Mouse (Mus musculus) embryonic facial prominence, embryonic 14.5 days (tissue): ENCODE data around the gene Gstt4. TPM values are rescaled to one million over a fixed set of nuclear protein-coding genes. Genes with fewer than 3 reads are reported as not detected.

Experiments used
- ATAC-seq: fragments of 200-750 bp; cut with Nextera tagmentation; 2 replicates; pipeline ENCODE4 v1.8.0; 2017; ENCODE audit warnings: low read depth, moderate number of reproducible peaks, moderate TSS enrichment
- DNase-seq: peaks from one replicate; pipeline ENCODE4 v3.0.0-alpha.2; 2015; ENCODE audit warnings: low spot score
- H3K27ac ChIP-seq: fragments of 300-500 bp; sonication (generic); replicated peaks from 2 replicates; pipeline ENCODE4 v1.5.1; 2014; ENCODE audit warnings: low read depth, mild to moderate bottlenecking, low read length, moderate library complexity
- H3K27me3 ChIP-seq: fragments of 300-500 bp; sonication (generic); replicated peaks from 2 replicates; pipeline ENCODE4 v1.6.1; 2014; ENCODE audit warnings: low read length; ENCODE audit not compliant: control insufficient read depth, insufficient read depth
- H3K36me3 ChIP-seq: fragments of 300-500 bp; sonication (generic); 2 replicates; pipeline ENCODE4 v1.6.1; 2014; ENCODE audit warnings: low read length, mixed read lengths; ENCODE audit not compliant: control insufficient read depth, insufficient read depth
- H3K4me1 ChIP-seq: fragments of 300-500 bp; sonication (generic); 2 replicates; pipeline ENCODE4 v1.6.1; 2014; ENCODE audit warnings: antibody characterized with exemption, low read length; ENCODE audit not compliant: control insufficient read depth, insufficient read depth
- H3K4me2 ChIP-seq: fragments of 300-500 bp; sonication (generic); 2 replicates; pipeline ENCODE4 v1.6.1; 2014; ENCODE audit warnings: low read depth, mild to moderate bottlenecking, low read length, moderate library complexity, mixed read lengths
- H3K4me3 ChIP-seq: fragments of 300-500 bp; sonication (generic); 2 replicates; pipeline ENCODE4 v1.5.1; 2014; ENCODE audit warnings: low read depth, mild to moderate bottlenecking, low read length
- H3K9ac ChIP-seq: fragments of 300-500 bp; sonication (generic); 2 replicates; pipeline ENCODE4 v1.6.1; 2014; ENCODE audit warnings: low read depth, mild to moderate bottlenecking, low read length, moderate library complexity, mixed read lengths
- H3K9me3 ChIP-seq: fragments of 300-500 bp; sonication (generic); 2 replicates; pipeline ENCODE4 v1.6.1; 2016; ENCODE audit warnings: low read length; ENCODE audit not compliant: control insufficient read depth
- WGBS: fragments of 180-500 bp; shearing (Covaris S2); extraction: QIAGEN DNeasy Blood & Tissue Kit; methylation state at CpG from one replicate; pipeline ENCODE4 v1.1.7; 2014; 5-methylcytosine and 5-hydroxymethylcytosine counted together
- polyA plus RNA-seq: library from polyadenylated mRNA; unstranded; fragments of >200 nt; fragmentation: Nextera tagmentation; extraction: Ambion mirVana; gene quantifications from 2 replicates; pipeline ENCODE4 v1.2.1, GENCODE M21; 2014

Gstt4 gene
- polyA plus RNA-seq, 1 experiment from 2014 or later = not detected

DNA sequence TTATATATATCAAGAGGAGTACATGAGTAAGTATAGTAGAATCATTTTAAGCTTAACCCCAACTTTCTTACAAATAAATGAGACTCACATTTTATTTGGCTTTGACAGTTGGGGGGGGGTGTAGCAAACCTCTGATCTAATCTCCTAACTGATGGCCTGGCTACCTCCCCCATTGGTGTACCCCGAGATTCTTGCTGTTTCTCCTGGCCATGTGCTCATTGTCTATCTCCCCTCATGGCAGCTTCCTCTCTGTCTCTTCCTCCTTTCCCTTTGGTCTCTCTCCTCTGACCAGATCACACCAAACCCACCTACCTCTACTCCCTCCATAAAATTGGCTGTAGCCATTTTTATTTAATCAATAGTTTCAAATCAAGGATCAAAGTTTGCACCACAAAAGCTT is 1.4 kb upstream of the Gstt4 start:
- DNase-seq (no peak), ATAC-seq (no peak)
- no peak overlapping the region for H3K9ac ChIP-seq
- no peak overlapping the region for H3K27ac ChIP-seq
- no peak overlapping the region for H3K4me2 ChIP-seq
- no peaks in the 10 kb centered on the region for H3K4me1 ChIP-seq
- no peaks in the 10 kb centered on the region for H3K27me3 ChIP-seq
- H3K4me3 ChIP-seq = no peak overlapping the region
- no peaks in the 10 kb centered on the region; the same call in 1 of the 2 replicates for H3K9me3 ChIP-seq
- H3K36me3 ChIP-seq = no peaks in the 10 kb centered on the region
- 93% methylated on average over 1 of the region's 1 CpGs for WGBS

- no peaks in the 10 kb centered on the region for H3K4me1 ChIP-seq
- no peak overlapping the region for H3K4me3 ChIP-seq
- H3K9ac ChIP-seq = no peak overlapping the region
- H3K4me2 ChIP-seq = no peak overlapping the region
- H3K27me3 ChIP-seq = no peaks in the 10 kb centered on the region
- 75% methylated on average over 5 of the region's 5 CpGs for WGBS
- H3K36me3 ChIP-seq = no peaks in the 10 kb centered on the region
- DNase-seq = no peak
- no peak overlapping the region for H3K27ac ChIP-seq
- no peaks in the 10 kb centered on the region; the same call in 1 of the 2 replicates for H3K9me3 ChIP-seq
- no peak for ATAC-seq
These were observed 2.5 kb downstream of the Gstt4 start for GRCm38 (mm10) chr10:75819882-75820281.

DNA sequence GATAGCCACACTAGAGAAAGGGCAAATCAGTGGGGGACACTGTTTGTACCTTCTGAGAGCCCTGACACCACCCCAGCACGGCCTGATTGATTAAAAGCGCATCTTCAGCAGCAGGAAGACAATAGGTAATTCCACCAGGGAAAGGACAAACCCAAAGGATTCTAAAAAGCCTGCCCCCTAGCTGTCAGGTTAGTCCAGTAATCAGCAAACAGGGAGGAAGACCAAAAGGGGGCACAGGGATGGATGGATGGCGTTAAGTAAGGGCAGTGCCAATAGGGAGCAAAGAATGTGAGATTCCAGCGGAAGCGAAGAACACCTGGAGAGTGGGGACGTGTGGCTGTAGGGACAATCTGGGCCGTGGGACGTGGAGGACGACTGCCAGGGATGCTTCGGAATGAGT is 3.7 kb downstream of the Gstt4 start:
- Histone ChIP-seq H3K9me3 (no peaks in the 10 kb centered on the region; the same call in 1 of the 2 replicates), H3K9ac (no peak overlapping the region), H3K36me3 (no peaks in the 10 kb centered on the region), H3K4me2 (no peak overlapping the region), H3K4me3 (no peak overlapping the region), H3K27ac (no peak overlapping the region), H3K4me1 (no peaks in the 10 kb centered on the region), H3K27me3 (no peaks in the 10 kb centered on the region)
- ATAC-seq = no peak
- DNase-seq = no peak
- 58% methylated on average over 10 of the region's 10 CpGs for WGBS

- ATAC-seq (no peak), DNase-seq (no peak)
- Histone ChIP-seq H3K4me1 (no peaks in the 10 kb centered on the region), H3K9me3 (no peaks in the 10 kb centered on the region), H3K36me3 (no peaks in the 10 kb centered on the region), H3K27ac (no peak overlapping the region), H3K9ac (no peak overlapping the region), H3K27me3 (no peaks in the 10 kb centered on the region), H3K4me2 (no peak overlapping the region), H3K4me3 (no peak overlapping the region)
- WGBS = 78% methylated on average over 2 of the region's 2 CpGs
These were observed 18.1 kb downstream of the Gstt4 start for GRCm38 (mm10) chr10:75804217-75804616.

GRCm38 (mm10) chr10:75798176-75798696 is 24.1 kb downstream of the Gstt4 start, which contains the start of gene Gstt1:
Gstt1 (minus strand) TSS chr10:75798584.
- H3K4me3 ChIP-seq = peak within 1 kb of the TSS; percentile 44
- H3K4me2 ChIP-seq = peak within 1 kb of the TSS; percentile 72
- ATAC-seq (peak; percentile 44; the same call in 1 of the 2 replicates), DNase-seq (peak; percentile 55)
- peaks cover 10% of the 10 kb centered on the region for H3K4me1 ChIP-seq
- no peaks in the 10 kb centered on the region for H3K9me3 ChIP-seq
- under 1% methylated on average over 16 of the region's 18 CpGs for WGBS
- H3K9ac ChIP-seq = peak within 1 kb of the TSS; percentile 57
- no peaks in the 10 kb centered on the region for H3K27me3 ChIP-seq
- H3K36me3 ChIP-seq = no peaks in the 10 kb centered on the region
- H3K27ac ChIP-seq = peak within 1 kb of the TSS; percentile 28; the same call in 1 of the 2 replicates

DNA sequence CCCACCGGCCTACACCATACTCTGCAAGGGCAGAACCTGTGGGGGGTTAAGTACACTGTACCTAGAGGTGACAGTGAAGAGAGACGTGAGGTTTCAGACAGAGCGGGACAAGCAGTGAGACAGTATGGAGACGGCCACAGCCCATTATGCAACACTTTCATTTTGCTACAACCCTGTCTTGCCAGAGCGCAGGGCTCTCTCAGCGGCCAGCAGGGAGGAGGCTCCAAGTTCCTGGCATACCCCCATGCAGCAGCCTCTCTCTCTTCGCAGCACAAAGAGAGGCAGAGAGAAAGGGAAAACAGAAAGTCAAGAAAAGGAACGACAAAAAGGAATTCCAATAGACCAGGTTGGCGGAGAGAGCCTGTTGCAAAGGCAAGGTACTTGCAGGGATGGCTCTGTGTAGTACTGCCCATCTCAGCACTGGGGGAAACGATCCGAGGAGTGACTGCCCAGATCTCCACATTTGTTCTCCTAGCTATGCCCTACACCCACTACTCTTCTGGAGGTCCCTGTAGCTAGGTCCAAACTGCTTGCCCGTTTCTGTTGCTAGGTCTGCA is 24.6 kb downstream of the Gstt4 start:
- Histone ChIP-seq H3K36me3 (no peaks in the 10 kb centered on the region), H3K4me2 (peak overlapping the region; percentile 72), H3K4me3 (peak overlapping the region; percentile 44), H3K27ac (peak overlapping the region; percentile 28; the same call in 1 of the 2 replicates), H3K4me1 (peaks cover 10% of the 10 kb centered on the region), H3K27me3 (no peaks in the 10 kb centered on the region), H3K9me3 (no peaks in the 10 kb centered on the region), H3K9ac (peak overlapping the region; percentile 57)
- DNase-seq = peak; percentile 33
- peak; percentile 62; the same call in 1 of the 2 replicates for ATAC-seq
- 1% methylated on average over 10 of the region's 12 CpGs for WGBS

GRCm38 (mm10) chr10:75796731-75797516 is 25.4 kb downstream of the Gstt4 start:
- Histone ChIP-seq H3K9ac (peak overlapping the region; percentile 57), H3K4me2 (peak overlapping the region; percentile 72), H3K27ac (no peak overlapping the region), H3K27me3 (no peaks in the 10 kb centered on the region), H3K9me3 (no peaks in the 10 kb centered on the region), H3K4me1 (peaks cover 10% of the 10 kb centered on the region), H3K4me3 (peak overlapping the region; percentile 44), H3K36me3 (no peaks in the 10 kb centered on the region)
- ATAC-seq (no peak), DNase-seq (no peak)
- 48% methylated on average over 11 of the region's 11 CpGs for WGBS

- H3K36me3 ChIP-seq = no peaks in the 10 kb centered on the region
These were observed 27.5 kb downstream of the Gstt4 start for GRCm38 (mm10) chr10:75794880-75795279.

More at GRCm38 (mm10) chr10:75794880-75795279, 27.5 kb downstream of the Gstt4 start:
- H3K4me3 ChIP-seq = no peak overlapping the region
- peak; percentile 60 for DNase-seq
- 26% methylated on average over 3 of the region's 3 CpGs for WGBS
- no peaks in the 10 kb centered on the region for H3K9me3 ChIP-seq
- H3K9ac ChIP-seq = no peak overlapping the region
- no peak for ATAC-seq
- H3K4me1 ChIP-seq = peaks cover 10% of the 10 kb centered on the region
- no peaks in the 10 kb centered on the region for H3K27me3 ChIP-seq
- no peak overlapping the region for H3K4me2 ChIP-seq
- H3K27ac ChIP-seq = no peak overlapping the region
